Mouse (Mus musculus) layer of hippocampus, postnatal 10 days (tissue): ENCODE measurements around the gene Ccdc50. TPM values are rescaled to one million over a fixed set of nuclear protein-coding genes. Genes with fewer than 3 reads are reported as not detected.

Source experiments
- DNase-seq, 2 experiments: peaks; one replicate each; pipeline ENCODE4 v3.0.0; 2021; ENCODE audit warnings: low spot score in 2 of 2
- total RNA-seq, 2 experiments: library from RNA; stranded (reverse); gene quantifications; 2 replicates each; pipeline ENCODE4 v1.2.3; 2021

Ccdc50 gene
- total RNA-seq, 2 experiments from 2014 or later = 81.1 to 94.3 TPM

DNA sequence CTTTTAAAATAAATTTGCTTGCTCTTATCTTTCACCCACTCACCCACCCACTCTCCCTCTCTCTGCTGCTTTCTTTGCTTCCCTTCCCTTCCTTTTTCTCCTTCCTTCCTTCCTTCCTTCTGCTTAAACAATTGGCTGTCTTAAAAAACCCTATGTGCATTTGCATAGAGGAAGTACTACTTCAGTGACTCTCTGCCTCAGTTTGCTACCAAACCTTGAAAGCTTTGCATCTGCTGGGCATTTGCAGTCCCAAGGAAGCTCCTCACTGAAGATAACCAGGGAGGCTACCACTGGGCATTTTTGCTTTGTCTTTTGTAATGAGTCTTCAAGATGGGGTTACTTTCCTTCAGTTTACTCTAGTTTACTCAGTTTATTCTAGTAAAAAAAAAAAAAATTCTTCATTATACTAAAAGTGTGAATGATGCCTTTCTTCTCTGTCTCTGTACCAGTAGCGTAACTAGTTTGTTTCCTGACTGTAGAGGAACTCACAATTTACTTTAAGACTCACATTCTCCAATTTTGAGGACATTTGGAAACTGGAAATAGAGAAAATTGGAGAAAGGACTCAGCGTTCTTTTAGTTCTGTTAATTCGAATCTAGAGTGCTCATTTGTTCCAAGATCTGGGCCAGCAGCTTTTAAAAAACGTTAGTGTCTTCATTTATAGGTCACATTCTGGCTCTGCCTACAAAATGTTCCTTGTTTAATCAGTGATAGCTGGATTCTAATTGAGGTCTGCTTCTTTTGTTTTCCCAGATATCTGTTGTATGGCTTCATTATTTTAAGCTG lies 6.8 kb downstream of the Ccdc50 start:
- no peak for DNase-seq

DNA sequence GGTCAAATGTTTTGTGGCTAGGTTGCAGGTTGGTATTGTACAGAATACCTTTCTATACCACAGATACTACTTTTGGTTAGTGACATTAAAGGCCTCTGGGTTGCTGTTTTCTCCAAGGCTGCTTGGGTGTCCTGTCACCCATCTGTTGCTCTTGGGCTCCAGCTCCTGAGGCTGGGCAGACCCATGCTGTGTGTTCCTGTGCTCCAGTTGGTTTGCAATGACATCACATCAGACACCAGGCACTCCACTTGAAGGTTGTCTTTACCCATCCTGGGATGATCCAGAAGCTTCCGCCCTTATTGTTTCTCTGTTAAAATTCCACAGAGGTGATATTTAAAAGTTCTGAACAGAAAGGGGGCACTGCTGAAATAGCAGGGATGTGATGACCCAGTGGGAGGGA lies 8.3 kb downstream of the Ccdc50 start:
- no peak for DNase-seq

DNA sequence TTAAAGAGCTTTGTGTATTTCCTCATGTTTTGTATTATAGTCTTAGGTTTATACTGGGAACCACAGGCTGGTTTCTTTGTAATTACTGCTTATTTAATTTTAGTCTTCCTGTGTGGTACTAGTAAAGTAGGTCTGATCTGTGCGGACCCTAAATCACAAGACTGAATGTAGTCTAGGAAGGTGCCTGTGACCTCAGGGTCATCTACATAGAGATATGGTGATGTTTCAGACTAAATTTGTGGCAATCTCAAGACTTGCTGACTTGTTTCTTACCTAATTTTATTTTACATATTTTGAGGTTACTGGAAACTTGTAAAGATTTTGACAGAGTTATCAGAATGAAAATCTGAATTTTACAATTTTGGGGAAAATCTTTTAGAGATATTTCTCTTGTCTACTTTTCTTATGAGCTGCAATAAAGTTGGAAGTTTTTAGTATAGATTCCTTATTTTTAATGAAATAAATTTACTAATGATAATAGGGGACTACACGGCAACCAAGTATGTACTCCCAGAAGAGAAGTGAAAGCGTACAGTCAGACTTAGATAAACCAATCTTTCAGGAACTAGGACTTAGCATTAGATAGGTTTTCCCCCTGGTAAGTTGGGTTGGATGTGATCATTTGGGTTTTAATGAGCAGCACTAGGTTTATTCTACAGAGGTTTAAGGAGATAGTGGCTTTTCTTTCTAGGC lies 10.5 kb downstream of the Ccdc50 start:
- DNase-seq = no peak

DNA sequence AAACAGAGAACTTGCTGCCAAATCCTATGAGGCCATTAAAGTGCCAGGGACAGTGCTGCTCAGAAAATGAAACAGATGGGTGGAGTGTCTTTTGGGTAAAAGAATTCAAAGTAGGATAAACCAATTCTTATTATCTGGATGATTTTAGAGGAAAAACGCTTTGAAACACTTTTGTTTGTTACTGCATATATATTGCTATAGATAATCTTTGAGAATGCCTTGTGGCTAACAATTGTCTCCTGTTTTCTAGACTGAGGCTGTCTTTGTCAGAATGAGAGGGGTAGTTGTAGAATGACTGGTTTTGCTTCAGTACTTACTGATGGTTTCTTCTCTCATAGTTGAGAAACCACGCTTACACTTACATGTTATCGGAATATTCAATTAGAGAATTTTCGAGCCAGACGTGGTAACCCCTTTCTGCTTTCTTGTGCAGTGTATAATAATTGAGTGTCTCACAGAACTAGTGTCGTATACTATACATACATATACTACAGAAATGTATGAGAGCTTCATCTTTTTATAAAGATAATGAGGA lies 11.1 kb downstream of the Ccdc50 start:
- DNase-seq = no peak

DNA sequence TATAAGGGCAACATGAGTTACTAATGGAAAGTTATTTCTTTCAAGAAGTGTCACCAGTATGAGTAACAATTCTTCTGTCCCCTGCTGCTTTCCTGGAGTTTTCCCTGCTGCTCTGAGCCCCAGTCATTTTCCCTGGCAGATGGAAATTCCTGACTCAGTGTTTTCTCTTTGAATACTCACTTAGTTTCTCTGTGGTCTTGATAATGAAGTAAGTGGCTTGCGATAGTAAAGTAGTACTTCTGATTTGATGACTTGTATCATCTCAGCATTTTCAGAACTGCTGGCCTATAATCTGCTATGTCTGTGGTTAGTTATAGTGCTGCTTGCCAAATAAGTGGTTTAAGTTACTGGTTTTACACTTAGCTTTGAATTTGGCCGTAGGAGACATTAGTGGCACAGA lies 12.9 kb downstream of the Ccdc50 start:
- no peak for DNase-seq

DNA sequence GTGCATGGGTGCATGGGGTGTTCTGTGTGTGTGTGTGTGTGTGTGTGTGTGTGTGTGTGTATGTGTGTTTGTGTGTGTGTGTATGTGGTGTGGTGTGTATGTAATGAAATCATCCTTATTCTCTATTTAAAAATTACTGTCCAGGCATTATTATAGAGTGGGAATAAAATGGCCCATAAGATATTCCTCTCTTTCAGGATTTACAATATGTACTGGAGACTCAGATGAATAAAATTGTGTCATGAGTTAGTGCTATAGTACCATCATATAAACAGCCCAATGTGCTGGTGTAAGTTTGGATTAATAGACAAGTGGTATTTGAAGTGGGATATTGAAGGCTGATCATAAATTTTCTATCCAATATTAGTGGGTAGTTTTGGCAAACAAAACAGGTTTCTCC lies 15.4 kb downstream of the Ccdc50 start:
- DNase-seq = no peak

DNA sequence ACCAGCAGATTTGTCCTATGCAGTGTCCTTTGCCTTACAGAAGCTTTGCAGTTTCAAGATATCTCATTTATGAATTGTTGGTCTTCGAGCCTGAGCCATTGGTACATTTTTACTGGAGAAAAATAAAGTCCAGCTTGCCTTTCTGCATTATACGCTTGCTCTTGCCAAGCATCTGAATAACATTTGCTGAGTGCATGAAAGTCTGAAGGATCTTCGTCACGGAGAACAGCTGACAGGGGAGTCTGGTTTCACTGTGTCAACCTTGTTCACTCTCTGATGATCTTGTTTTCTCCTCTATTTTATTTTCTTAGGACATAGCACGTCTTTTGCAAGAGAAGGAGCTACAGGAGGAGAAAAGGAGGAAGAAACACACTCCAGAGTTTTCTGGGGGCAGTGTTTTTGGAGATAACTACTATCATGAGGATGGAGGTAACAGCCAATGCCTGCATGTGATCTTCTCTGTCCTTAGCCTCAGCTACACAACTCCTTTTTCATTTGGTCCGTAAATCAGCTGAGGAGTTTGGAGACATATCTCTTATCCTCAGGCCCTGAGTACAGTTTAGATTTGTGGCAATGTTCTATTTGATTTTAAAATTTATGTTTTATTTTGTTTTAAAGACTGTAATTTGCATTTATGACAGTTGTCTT lies 28.4 kb downstream of the Ccdc50 start:
- DNase-seq = no peak

DNA sequence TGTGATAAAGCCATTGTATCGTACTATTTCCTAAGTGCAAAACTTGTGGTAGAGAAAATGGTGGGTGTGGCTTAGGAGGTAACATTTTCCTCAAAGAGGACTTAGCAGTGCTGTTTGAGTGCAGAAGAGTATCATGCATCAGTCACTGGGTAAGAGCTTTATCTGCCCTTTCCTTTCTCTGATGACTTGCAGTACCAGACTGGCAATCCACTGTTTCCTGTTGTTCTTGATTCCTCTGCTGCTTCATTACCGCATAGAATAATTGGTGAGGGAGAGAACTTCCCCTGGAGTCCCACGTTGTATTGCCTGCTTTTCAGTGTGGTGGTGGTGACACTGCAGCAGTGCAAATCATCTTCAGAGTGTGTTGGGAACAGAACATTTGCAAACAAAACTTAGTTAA lies 29.0 kb downstream of the Ccdc50 start:
- no peak for DNase-seq

DNA sequence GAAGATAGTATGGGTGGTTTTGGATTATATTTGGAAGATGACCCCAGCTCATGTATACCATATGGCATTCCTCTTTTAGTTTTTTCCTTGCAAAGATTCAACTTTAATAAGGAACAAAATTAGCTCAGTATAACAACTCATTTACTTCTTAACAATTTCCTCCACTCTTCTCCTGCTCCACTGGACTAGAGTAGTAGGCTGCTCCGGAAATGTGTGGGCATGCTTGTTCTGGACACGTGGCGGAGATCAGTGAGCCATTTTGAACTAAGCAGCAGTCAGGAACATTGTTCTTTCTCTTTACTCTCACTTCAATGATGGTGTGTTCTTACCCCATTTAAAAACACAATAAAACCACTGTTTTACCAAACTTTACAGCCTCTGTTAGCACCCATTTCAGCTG lies 32.3 kb downstream of the Ccdc50 start:
- no peak for DNase-seq

DNA sequence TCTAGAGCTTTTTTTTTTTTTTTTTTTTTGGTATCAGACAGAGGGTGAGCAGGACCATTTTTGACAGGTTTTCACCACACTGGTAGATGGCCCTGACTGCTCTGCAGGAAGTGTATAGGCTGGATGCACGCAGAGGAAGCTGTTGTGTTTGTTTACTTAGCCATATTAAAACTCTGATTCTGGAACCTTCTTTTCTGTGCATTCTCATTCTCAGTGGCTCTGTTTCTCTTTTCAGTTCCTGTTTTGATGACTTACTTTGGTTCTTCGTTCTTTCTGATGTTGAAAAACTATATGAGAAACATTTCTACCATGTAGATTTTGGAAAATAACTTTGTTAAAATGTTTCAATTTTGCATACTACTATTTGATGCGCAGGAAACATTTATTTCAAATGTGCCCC lies 46.4 kb downstream of the Ccdc50 start:
- DNase-seq = no peak

DNA sequence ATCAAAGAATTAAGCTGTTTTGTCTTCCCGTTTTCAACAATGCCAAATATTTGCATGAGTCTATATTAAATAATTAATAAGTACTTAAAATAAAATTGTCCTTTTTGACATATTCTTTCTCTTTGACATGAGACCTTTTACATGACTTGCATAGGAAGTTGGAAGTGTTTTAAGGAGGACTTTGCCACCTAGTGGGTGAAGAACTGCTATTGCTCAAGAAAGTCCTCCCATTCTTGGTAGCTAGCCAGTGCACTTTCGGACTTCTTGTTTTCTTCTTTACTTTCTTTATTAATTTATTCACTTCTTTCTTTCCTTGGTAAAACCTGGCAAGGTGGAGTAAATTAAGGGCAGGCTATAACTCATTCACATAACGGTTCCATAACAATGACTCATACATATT lies 55.3 kb downstream of the Ccdc50 start:
- no peak for DNase-seq

DNA sequence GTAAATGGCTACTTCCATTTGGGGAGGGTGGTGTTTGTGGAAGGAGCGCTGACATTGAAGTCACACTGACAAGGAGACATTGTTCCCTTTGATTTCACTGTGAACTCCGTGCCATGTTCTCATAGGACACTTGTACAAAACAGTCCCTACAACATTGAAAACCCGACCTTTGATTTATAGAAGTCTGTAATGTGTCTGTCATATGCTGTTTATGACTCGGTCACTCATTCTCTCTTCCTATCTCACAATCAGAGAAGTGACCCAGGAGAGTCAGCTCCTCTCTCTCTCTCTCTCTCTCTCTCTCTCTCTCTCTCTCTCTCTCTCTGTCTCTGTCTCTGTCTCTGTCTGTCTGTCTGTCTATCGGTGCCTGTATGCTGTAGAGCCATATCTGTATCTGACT lies 60.7 kb downstream of the Ccdc50 start:
- DNase-seq = no peak

DNA sequence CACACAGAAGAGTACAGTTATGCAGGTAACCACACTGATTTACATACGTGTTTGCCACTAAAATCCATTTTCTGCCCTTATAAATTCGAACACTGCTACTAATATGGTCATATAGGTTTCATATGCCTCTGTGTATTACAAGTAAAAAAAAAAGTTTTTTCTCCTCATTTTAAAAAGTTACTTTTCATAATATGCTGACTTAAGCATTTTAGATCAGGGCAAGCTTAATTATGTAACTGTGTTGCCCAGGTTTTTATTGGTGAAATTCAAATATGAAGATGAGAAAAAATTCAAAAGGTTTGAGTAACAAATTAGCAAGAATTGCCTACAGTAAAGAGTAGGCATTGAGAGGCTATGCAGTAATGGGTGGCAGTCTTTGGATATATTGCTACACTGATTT lies 62.0 kb downstream of the Ccdc50 start:
- no peak for DNase-seq

DNA sequence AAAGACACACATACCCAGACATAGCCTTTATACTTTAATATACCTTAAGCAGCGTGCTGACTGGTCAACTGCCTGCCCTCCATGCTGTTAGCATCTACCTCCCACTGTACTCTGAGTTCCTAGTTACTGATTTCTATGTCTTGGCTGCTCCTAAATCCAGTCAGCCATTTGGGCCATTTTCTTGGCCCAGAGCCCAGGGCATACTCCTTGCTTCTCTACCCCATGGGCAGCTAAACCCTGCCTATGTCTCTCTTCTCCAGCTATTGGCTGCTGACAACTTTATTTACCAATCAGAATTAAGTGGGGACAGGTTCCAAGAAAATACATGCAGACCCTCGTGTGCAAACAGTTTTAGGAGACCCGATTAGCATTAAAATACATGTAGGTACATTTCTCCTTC lies 64.7 kb downstream of the Ccdc50 start:
- DNase-seq = peak in 1 of 2 experiments; percentile 17

DNA sequence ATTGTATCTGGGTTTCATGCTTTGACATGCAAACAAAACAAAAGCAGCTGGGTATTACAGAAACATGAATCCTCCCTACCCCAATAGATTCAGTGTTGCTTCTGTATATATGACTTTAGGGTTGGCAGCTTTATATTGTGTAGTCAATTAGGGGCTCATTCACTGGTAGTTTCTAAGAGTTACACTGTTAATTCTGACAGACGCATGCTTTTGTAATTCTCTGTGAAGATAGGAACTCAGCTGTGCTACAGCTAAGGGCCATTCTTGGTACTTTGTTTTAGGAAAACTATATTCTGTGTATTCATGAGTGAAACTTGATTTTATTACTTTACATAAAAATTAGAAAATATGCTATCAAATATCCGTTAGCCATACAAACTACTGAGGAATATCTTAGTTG lies 65.2 kb downstream of the Ccdc50 start:
- no peak for DNase-seq

DNA sequence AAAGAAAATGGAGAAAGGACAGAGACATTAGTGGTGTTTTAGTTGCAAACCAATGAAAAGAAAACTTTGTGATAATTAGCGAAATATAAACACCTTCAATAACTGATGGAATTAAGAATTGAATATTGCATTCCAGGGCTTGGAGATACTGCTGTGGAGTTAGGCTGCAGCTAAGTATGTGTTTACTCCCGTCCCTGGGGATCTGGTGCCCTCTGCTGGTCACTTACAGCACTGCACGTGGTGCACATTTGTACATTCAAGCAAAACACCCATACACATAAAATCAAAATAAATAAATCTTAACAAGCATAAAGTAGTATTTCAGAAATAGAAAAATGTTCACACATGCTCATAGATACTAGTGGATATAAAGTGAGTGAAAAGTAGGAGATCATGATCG lies 68.6 kb downstream of the Ccdc50 start:
- DNase-seq = peak; percentile 90

DNA sequence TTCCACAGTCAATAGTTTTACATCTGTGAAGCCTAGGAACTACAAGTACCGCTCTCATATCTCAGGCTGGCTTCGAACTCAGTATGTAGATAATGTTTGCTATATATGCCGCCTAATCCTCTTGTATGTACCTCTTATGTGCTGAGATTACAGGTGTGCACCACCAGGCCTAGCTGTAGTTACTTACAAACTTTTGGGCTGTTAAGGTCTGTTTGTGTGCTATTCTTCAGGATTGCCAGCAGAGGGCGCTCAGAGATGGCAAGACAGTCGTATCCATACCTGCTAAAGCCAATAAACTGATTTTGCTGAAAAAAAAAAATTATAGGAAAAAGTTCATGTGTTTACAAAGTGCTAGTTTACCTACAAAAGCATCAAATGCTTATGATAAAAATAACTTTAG lies 80.1 kb downstream of the Ccdc50 start:
- DNase-seq = peak; percentile 30 to 65

DNA sequence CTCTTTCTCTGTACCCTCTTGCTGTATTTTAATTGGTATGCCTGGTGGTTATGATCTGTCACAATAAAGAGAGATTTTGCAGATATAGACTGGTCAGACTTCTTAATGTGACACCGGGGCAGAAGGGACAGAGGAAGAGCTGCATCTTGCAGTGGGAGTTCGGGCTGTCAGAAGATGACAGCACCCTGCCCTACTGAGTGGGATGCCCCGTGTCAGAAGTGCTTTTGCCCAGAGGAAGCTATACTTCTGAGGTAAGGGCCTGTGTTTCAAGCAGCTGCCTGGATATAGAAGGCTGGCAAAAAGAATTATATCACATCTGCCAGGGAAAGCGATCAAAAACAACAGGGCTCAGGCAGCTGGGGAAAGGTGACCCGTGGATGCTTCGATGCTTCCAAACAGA lies 82.7 kb downstream of the Ccdc50 start:
- no peak for DNase-seq

DNA sequence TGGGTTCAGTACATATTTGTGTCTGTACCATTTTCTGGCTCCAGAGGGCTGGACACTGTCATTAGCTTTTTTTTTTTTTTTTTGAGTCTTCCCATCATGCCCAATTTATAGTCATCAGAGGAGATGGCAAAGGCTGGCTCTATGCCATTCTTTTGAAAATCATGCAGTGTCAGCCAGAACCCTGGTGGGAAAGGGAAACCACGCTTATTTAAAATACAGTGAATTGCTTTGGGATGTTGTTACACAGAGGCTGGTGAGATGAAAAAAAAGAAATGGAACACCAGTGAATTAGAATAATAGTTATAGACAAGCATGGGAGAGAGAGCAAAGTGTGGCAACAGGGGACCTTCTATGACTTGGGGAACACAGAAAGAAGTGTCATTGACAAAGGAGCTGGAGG lies 95.2 kb downstream of the Ccdc50 start:
- DNase-seq = no peak
